In genomic region chr13:52817991-52818491, GRCm38 (mm10) we compare ENCODE assay signal across 10 mouse cellular contexts.
A peak's percentile ranks its signal among the peaks of the same experiment; 100 is the strongest.
DNase-seq lines count a peak whose midpoint lies in the region; ATAC-seq lines count a peak whose summit lies in the region.
"Had no signal": no experiment of that assay in that cellular context is flagged by ENCODE, and none has a peak within 500 bp of the region (broad histone marks: within the 10 kb centered on the region; RNA-seq: fewer than 3 reads in every experiment).

No protein-coding gene starts in this region.

- no peaks in the 10 kb centered on the region for H3K36me3 ChIP-seq in heart, embryonic 11.5 days (ENCODE audit: control insufficient read depth, insufficient read depth, low read length)
- H3K36me3 ChIP-seq in heart, embryonic 14.5 days (ENCODE audit: control insufficient read depth, insufficient read depth, low read length) = no peaks in the 10 kb centered on the region
- H3K36me3 ChIP-seq: neural tube, embryonic 12.5 days had no signal

- H3K27ac ChIP-seq in heart, embryonic 11.5 days (ENCODE audit: low read depth, low read length) = peak overlapping the region; percentile 77
- H3K27ac ChIP-seq in heart, embryonic 14.5 days (replicated peaks in 1 of 2; ENCODE audit: control insufficient read depth in 1 of 2, insufficient read depth in 1 of 2, low read depth in 2 of 2, low read length in 2 of 2) = peak overlapping the region; percentile 88 to 90
- H3K27ac ChIP-seq: neural tube, embryonic 12.5 days had no signal

- ATAC-seq in heart, embryonic 11.5 days (replicated peaks; ENCODE audit: insufficient number of reproducible peaks, low FRiP score, low TSS enrichment) = no peak
- ATAC-seq in heart, embryonic 14.5 days (ENCODE audit: insufficient number of reproducible peaks, insufficient read depth, low FRiP score, low read depth) = no peak

- no peaks in the 10 kb centered on the region for H3K27me3 ChIP-seq in heart, embryonic 11.5 days (ENCODE audit: control insufficient read depth, insufficient read depth, low read length)
- H3K27me3 ChIP-seq in heart, embryonic 14.5 days (ENCODE audit: control insufficient read depth, insufficient read depth, low read length) = no peaks in the 10 kb centered on the region
- H3K27me3 ChIP-seq: neural tube, embryonic 12.5 days had no signal

- DNase-seq in heart, adult 9 months (ENCODE audit: low spot score in 2 of 2) = no peak
- DNase-seq in cerebellum, postnatal 10 days = peak; percentile 60 to 65
- peak; percentile 50 to 52 for DNase-seq in layer of hippocampus, postnatal 36 days
- peak; percentile 71 to 79 for DNase-seq in right cerebral cortex, postnatal 36 days (ENCODE audit: low spot score in 2 of 2)
- no peak for DNase-seq in urinary bladder, postnatal 25 days (ENCODE audit: low spot score)
- DNase-seq in spleen, postnatal 14 days (ENCODE audit: low spot score in 2 of 2) = no peak

- H3K9ac ChIP-seq in heart, embryonic 11.5 days (ENCODE audit: low read depth, low read length) = 0 out of 2 replicates have a peak overlapping the region, but pooled peaks have one; percentile 16
- H3K9ac ChIP-seq in heart, embryonic 14.5 days (ENCODE audit: low read length) = peak overlapping the region; percentile 56
- H3K9ac ChIP-seq: neural tube, embryonic 12.5 days had no signal

- no peaks in the 10 kb centered on the region for H3K9me3 ChIP-seq in heart, embryonic 11.5 days (replicated peaks; ENCODE audit: control insufficient read depth, low read length)
- H3K9me3 ChIP-seq in heart, embryonic 14.5 days (ENCODE audit: control insufficient read depth, low read length) = no peaks in the 10 kb centered on the region
- H3K9me3 ChIP-seq: neural tube, embryonic 12.5 days had no signal

- H3K4me2 ChIP-seq in heart, embryonic 11.5 days = peak overlapping the region; percentile 30
- H3K4me2 ChIP-seq in heart, embryonic 14.5 days (ENCODE audit: low read length) = peak overlapping the region; percentile 51
- H3K4me2 ChIP-seq: neural tube, embryonic 12.5 days had no signal

- no peak overlapping the region for H3K4me3 ChIP-seq in heart, embryonic 11.5 days (ENCODE audit: low read depth, low read length)
- H3K4me3 ChIP-seq in heart, embryonic 14.5 days (ENCODE audit: control insufficient read depth in 1 of 2, insufficient read depth in 1 of 2, low read depth in 1 of 2, low read length in 2 of 2) = no peak overlapping the region
- H3K4me3 ChIP-seq: erythroblast, embryonic 14.5 days; neural tube, embryonic 12.5 days had no signal

- peaks cover 46% of the 10 kb centered on the region for H3K4me1 ChIP-seq in heart, embryonic 11.5 days (ENCODE audit: control insufficient read depth, insufficient read depth, low read length)
- H3K4me1 ChIP-seq in heart, embryonic 14.5 days (ENCODE audit: control insufficient read depth in 2 of 2, insufficient read depth in 2 of 2, low read length in 2 of 2) = peaks cover 44 to 54% of the 10 kb centered on the region in 2 experiments

- WGBS in heart, embryonic 11.5 days (ENCODE audit: insufficient replicate concordance) = 33% methylated on average over 6 of the region's 6 CpGs
- 18% methylated on average over 6 of the region's 6 CpGs for WGBS in heart, embryonic 14.5 days

Comparison
In these comparisons a context has a peak if more than half of its experiments do, and no peak if none do; other contexts are left out.
1. DNase-seq: peak in cerebellum, postnatal 10 days (2 of 2), layer of hippocampus, postnatal 36 days (2 of 2) and right cerebral cortex, postnatal 36 days (2 of 2); none in heart, adult 9 months (0 of 2), urinary bladder, postnatal 25 days (single experiment) and spleen, postnatal 14 days (0 of 2).